Mouse (Mus musculus): ENCODE results near the gene Gm10283. TPM values are rescaled to one million over a fixed set of nuclear protein-coding genes. Genes with fewer than 3 reads are reported as not detected.
"Not testable (repeated sequence)": the region's sequence is repeated elsewhere in the genome, so short reads cannot be mapped to it uniquely, and the experiment has no call there.

The Gm10283 gene
- not detected in 2 replicates for total RNA-seq (2015)
- not detected in 2 replicates for total RNA-seq (2017)

DNA sequence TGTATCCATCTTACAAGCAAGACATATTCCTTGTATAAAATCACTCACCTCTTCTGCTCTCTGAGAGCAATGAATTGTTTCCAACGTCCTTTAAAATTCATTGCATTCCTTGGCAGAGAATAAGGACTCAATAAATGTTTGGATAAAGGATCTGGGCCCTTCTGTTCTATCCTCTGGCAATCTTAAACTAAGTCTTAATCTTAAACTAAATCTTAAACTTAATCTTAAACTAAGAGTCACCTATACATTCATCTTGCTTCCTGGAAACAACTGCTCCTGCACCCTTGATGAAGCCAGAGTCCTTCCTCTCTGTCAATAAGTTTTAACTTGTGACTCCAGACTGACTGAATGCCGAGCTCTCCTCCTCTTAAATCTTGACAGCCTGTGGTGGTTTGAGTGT is at the start of gene Gm10283:
TSS of gene Gm10283 (minus strand) at position 101 of the 400 bp plus-strand sequence.
- ATAC-seq (replicated peaks; ENCODE audit: poor library complexity): no peak

DNA sequence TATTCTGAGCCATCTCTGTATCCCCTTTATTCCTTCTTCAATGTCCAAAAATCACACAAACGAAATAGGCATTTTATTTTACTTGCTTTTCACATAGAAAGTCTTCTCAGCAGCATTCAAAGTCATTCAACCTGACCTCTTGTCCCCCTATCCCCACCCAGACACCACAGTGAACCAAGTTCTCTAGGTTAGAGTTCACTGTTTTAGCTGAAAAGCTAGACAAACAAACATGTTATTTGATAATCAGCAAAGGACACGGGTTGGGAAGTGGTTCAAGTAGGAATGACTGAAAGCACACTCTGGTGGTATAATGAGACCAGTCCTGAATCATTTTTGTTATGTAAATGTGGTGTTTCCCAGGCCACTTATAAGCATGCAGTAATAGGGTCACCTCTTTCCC is 31.9 kb upstream of the Gm10283 start:
- no peak for ATAC-seq (replicated peaks; ENCODE audit: poor library complexity)

DNA sequence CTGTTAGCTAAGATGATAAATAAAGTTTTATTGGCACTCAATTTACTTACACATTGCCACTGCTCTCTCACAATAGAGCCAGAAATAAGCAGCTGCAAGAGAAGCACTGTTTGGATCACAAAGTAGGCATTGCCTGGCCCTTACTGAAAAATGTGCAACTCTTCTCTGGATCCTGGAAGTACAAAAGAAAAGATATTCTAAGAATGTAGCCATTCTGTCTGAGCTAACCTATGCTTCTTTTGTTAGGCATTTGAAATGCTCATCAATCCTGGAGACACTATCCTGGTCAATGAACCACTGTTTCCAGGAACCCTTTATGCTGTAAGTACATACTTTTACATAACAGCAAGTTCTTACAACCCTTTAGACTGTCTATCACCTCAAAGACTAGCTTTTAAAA is 15.3 kb upstream of the Gm10283 start:
- no peak for ATAC-seq (replicated peaks; ENCODE audit: poor library complexity)

DNA sequence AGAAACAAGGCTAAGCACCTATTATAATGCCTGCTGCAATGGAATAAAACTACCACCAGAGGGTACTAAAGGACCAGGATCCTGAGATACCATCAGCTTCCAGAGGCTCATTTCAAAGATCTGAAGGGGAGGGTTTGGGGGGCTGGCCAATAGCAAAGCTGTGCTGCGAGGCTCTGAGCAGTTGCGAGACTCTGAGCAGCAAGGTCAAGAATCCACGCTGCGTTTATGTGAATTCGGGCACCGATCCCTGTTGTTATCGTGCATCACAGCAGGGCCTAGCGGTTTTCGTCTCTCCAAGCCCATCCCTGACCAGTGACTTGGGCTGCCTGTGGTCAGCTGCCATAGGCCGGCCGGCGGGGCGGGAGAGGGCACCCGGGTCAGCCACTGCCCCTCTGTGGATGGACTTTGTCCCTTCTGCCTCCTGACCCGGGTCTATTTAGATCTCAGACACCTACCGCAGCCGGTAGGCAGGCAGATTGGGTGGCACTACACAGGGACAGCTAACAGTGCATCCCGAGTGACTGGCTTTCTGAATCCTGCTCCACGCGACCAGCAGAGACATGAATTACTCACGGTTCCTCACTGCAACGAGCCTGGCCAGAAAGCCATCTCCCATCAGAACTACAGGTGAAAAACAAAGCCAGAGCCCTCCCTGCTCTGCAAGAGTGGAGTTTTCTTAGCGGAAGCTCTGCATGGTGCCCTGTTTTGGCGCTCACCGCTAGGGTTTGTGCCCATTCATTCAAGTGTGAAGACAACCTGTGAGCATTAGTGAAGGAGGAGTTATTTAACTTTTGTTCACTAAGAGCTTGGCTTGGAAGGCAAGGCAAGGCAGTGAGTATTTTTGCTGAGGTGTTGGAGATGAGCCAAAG is 2.9 kb upstream of the Gm10283 start, which contains the start of gene Aadat:
TSS of gene Aadat (plus strand) at position 280 of the 869 bp plus-strand sequence.
- peak; percentile 98 for ATAC-seq (replicated peaks; ENCODE audit: poor library complexity)

- ATAC-seq (replicated peaks; ENCODE audit: poor library complexity): not testable (repeated sequence)
Measured at GRCm38 (mm10) chr8:60495046-60495445, 8.0 kb downstream of the Gm10283 start.

GRCm38 (mm10) chr8:60494606-60495005 is 8.4 kb downstream of the Gm10283 start:
- no peak for ATAC-seq (replicated peaks; ENCODE audit: poor library complexity)

GRCm38 (mm10) chr8:60492471-60492870 is 10.5 kb downstream of the Gm10283 start:
- ATAC-seq (replicated peaks; ENCODE audit: poor library complexity): no peak

- ATAC-seq (replicated peaks; ENCODE audit: poor library complexity): no peak
Measured at GRCm38 (mm10) chr8:60491871-60492270, 11.1 kb downstream of the Gm10283 start.

- no peak for ATAC-seq (replicated peaks; ENCODE audit: poor library complexity)
Measured at GRCm38 (mm10) chr8:60490147-60490546, 12.9 kb downstream of the Gm10283 start.

DNA sequence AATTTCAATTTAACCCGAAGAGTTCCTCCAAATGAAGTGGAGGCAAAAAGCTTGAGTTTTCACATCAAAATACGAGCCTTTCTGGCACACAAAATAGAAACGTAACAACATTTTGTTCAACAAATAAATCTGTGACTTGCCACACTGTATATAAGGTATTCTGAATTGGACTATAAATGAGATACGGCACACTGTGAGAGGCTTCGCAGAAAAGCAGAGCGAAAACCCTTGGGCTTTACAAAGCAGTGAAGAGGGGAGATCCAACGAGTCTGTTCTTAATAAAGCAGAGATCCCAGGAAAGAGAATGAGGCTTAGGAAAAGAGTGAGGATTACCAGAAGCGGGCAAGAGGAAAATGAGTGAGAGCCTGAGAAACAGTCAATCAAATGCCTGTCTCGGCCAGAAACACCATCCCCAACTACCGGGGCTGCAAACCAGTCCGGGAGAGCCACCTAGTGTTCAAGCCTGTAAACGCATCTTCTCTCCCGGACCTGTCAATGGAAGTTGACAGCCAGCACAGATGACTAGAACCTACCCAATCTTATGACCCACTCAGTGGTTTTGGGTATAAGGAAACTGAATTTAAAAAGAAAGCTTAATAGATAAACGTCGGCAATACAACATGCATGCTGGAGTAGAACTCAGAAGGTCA is 36.2 kb downstream of the Gm10283 start:
- peak; percentile 96 for ATAC-seq (replicated peaks; ENCODE audit: poor library complexity)

DNA sequence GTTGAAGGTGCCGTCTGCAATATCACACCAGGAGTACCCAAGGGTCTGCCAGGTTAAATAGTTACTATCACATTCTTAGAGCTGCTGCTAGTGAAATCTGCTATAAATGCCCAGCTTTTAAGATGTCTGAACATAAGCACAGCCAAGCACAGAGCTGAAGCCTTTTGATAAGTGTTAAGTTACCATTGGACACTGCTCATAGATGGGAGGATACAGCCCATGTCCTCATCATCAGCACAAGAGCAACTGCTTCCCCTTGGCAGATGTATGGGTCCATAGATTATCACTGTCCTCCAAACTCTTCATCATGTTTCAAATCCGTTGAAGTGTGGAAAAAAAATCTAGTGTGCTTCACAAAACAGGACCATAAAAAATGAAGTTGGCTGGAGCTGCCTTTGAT is 53.7 kb downstream of the Gm10283 start:
- ATAC-seq (replicated peaks; ENCODE audit: poor library complexity): no peak

DNA sequence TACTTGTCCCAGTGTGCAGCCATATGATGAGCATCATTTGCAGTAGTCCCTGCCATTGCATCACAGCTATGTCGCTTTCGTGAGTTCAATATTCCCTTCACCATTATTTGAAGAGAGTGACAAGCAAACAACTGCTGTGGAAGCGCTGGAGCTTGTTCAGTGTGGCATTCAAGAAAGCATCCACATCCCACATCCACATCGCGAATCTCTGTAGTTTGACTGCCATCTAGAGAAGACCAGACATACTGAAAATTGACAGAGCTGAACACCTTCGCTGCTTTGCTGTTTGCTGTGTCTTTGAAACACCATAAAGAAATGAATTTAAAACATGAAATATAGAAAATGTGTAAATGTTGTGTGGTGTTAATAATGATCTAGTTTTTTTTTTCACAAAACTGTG is 58.0 kb downstream of the Gm10283 start:
- no peak for ATAC-seq (replicated peaks; ENCODE audit: poor library complexity)

- no peak for ATAC-seq (replicated peaks; ENCODE audit: poor library complexity)
Measured at GRCm38 (mm10) chr8:60438557-60438956, 64.4 kb downstream of the Gm10283 start.

DNA sequence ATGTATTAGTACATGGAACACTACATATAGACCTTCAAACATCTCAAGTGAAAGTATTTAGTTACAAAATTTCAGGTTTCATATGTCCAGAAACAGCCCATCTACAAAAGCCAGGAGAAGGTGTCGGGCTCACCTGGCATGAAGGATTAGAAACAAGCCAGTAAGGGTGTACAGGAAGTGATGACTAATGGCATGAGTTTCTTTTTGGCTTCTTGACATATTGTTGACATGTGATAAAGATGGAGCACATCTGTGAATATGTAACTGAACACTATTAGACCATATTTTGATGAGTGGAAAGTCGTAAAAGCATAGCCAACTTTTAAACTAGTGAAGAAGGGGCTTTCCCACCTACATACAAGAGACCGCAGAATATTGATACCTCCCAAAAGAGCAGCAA is 66.1 kb downstream of the Gm10283 start:
- no peak for ATAC-seq (replicated peaks; ENCODE audit: poor library complexity)

DNA sequence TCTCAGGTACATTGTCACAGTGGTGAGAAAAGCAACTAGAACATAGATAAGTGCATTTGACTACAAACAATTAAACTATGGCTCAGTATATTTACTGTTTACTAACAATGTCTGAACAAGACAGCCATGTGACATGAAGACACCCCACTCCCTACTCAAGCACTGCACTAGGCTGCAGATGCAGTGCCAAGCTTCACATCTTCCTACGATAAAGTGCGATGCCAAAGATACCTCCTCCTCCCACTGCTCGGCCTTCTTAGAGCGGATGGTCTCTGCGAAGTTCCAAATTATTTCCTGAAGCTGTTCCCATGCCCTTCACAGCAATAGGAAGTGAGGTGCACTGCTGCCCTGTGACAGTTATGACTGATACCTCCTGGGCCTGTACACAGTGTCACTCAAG is 70.3 kb downstream of the Gm10283 start:
- no peak for ATAC-seq (replicated peaks; ENCODE audit: poor library complexity)

DNA sequence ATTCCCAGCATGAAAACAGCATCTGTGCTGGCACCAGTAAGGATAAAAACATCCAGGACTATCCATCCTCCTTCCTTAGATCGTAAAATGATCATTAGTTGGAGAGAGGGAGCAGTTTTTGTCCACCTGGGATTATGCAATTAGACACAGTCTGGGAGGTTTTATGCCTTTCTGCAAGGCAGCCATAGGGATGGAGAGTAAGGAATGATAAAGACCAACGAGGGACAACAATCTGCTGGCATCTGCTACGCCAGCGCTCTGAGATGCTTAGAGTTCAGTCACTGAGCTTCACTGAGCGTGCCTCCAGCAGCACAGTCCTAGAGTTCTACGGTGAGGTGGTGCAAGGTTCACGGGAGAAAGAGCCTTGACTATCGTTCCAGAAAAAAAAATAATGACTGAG is 96.6 kb downstream of the Gm10283 start:
- no peak for ATAC-seq (replicated peaks; ENCODE audit: poor library complexity)

DNA sequence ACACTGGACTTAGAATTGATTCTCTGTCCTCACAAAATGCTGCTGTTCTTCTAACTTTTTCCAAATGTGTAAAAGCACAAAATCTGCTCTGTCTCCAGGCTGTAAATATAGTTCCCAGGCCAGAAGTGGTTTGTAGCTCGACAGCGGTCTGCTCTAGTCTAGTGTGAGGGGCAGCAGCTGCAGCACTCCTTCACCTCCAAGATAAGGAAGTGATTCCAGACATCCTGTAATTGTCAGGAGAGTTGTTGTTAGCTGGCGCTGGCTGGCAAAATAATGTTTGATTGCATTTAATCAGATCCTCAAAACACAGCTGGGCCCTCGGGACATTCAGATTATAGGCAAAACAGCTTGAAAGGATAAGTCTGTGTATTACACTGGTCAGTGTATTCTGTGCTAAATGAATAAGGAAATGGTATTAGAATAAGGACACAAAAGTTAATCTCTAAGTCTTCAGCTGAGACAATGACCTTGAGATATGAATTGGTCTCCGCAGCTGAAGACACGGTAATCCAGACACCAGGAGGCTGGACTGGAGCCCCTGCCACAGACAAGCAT is 97.9 kb downstream of the Gm10283 start:
- ATAC-seq (replicated peaks; ENCODE audit: poor library complexity): no peak

GRCm38 (mm10) chr8:60393675-60394074 is 109.3 kb downstream of the Gm10283 start:
- ATAC-seq (replicated peaks; ENCODE audit: poor library complexity): no peak

- no peak for ATAC-seq (replicated peaks; ENCODE audit: poor library complexity)
Measured at GRCm38 (mm10) chr8:60386589-60386988, 116.4 kb downstream of the Gm10283 start.

Data from megakaryocyte progenitor cell, adult 5-6 weeks (primary cell).